Mouse (Mus musculus): ENCODE measurements around the gene Gabpb2. TPM values are rescaled to one million over a fixed set of nuclear protein-coding genes. Genes with fewer than 3 reads are reported as not detected.

The Gabpb2 gene
- polyA plus RNA-seq, 1 experiment from 2014 or later, result 4.7 TPM

- WGBS, result 83% methylated on average over 5 of the region's 5 CpGs
- no peak for TF ChIP-seq EP300 (IDR thresholded peaks at IDR 0.05)
- TF ChIP-seq CTCF (IDR thresholded peaks at IDR 0.05), result no peak
- Histone ChIP-seq H3K9ac (replicated peaks; ENCODE audit: low read depth) (no peak overlapping the region), H3K36me3 (ENCODE audit: insufficient read depth, low read length) (peaks cover 3% of the 10 kb centered on the region; the same call in 1 of the 2 replicates), H3K4me2 (replicated peaks; ENCODE audit: low read depth, low read length) (no peak overlapping the region), H3K4me3 (ENCODE audit: low read depth, low read length) (no peak overlapping the region), H3K4me1 (ENCODE audit: insufficient read depth, low read depth, low read length) (peaks cover 4% of the 10 kb centered on the region; the same call in 1 of the 2 replicates), H3K9me3 (ENCODE audit: low read length) (no peaks in the 10 kb centered on the region), H3K27ac (ENCODE audit: low read length) (no peak overlapping the region), H3K27me3 (replicated peaks; ENCODE audit: insufficient read depth, low read length) (no peaks in the 10 kb centered on the region)
- DNase-seq (ENCODE audit: low spot score), result no peak
- ATAC-seq, result no peak
Observed at GRCm38 (mm10) chr3:95164256-95164550, 53.5 kb downstream of the Gabpb2 start.

- no peak overlapping the region for H3K4me2 ChIP-seq (replicated peaks; ENCODE audit: low read depth, low read length)
- ATAC-seq, result no peak
- DNase-seq (ENCODE audit: low spot score), result no peak
Observed at GRCm38 (mm10) chr3:95163419-95164255, 54.1 kb downstream of the Gabpb2 start.

GRCm38 (mm10) chr3:95162345-95162628, 55.4 kb downstream of the Gabpb2 start:
- no peak overlapping the region for H3K4me2 ChIP-seq (replicated peaks; ENCODE audit: low read depth, low read length)
- no peaks in the 10 kb centered on the region for H3K36me3 ChIP-seq (ENCODE audit: insufficient read depth, low read length)
- WGBS, result 51% methylated on average over 2 of the region's 2 CpGs
- H3K4me3 ChIP-seq (ENCODE audit: low read depth, low read length), result no peak overlapping the region
- H3K9me3 ChIP-seq (ENCODE audit: low read length), result no peaks in the 10 kb centered on the region
- no peak overlapping the region for H3K9ac ChIP-seq (replicated peaks; ENCODE audit: low read depth)
- H3K27me3 ChIP-seq (replicated peaks; ENCODE audit: insufficient read depth, low read length), result no peaks in the 10 kb centered on the region
- peaks cover 4% of the 10 kb centered on the region; the same call in 1 of the 2 replicates for H3K4me1 ChIP-seq (ENCODE audit: insufficient read depth, low read depth, low read length)
- DNase-seq (ENCODE audit: low spot score), result no peak
- H3K27ac ChIP-seq (ENCODE audit: low read length), result no peak overlapping the region
- no peak for TF ChIP-seq CTCF (IDR thresholded peaks at IDR 0.05)
- no peak for TF ChIP-seq EP300 (IDR thresholded peaks at IDR 0.05)
- ATAC-seq, result no peak

More at GRCm38 (mm10) chr3:95163419-95164255, 54.1 kb downstream of the Gabpb2 start:
- no peaks in the 10 kb centered on the region for H3K27me3 ChIP-seq (replicated peaks; ENCODE audit: insufficient read depth, low read length)
- H3K4me3 ChIP-seq (ENCODE audit: low read depth, low read length), result no peak overlapping the region
- H3K4me1 ChIP-seq (ENCODE audit: insufficient read depth, low read depth, low read length), result peaks cover 4% of the 10 kb centered on the region; the same call in 1 of the 2 replicates
- TF ChIP-seq CTCF (IDR thresholded peaks at IDR 0.05), result no peak
- TF ChIP-seq EP300 (IDR thresholded peaks at IDR 0.05), result no peak
- H3K9me3 ChIP-seq (ENCODE audit: low read length), result no peaks in the 10 kb centered on the region
- H3K9ac ChIP-seq (replicated peaks; ENCODE audit: low read depth), result no peak overlapping the region
- 48% methylated on average over 11 of the region's 11 CpGs for WGBS
- no peak overlapping the region for H3K27ac ChIP-seq (ENCODE audit: low read length)
- peaks cover 1% of the 10 kb centered on the region; the same call in 1 of the 2 replicates for H3K36me3 ChIP-seq (ENCODE audit: insufficient read depth, low read length)

- 17% methylated on average over 9 of the region's 9 CpGs for WGBS
Observed at GRCm38 (mm10) chr3:95161618-95162344, 55.9 kb downstream of the Gabpb2 start.

GRCm38 (mm10) chr3:95161041-95161551, 56.6 kb downstream of the Gabpb2 start:
- Histone ChIP-seq H3K4me2 (replicated peaks; ENCODE audit: low read depth, low read length) (peak overlapping the region; percentile 81), H3K27me3 (replicated peaks; ENCODE audit: insufficient read depth, low read length) (no peaks in the 10 kb centered on the region), H3K9me3 (ENCODE audit: low read length) (no peaks in the 10 kb centered on the region), H3K4me3 (ENCODE audit: low read depth, low read length) (peak overlapping the region; percentile 65), H3K4me1 (ENCODE audit: insufficient read depth, low read depth, low read length) (peaks cover 4% of the 10 kb centered on the region; the same call in 1 of the 2 replicates), H3K27ac (ENCODE audit: low read length) (no peak overlapping the region), H3K36me3 (ENCODE audit: insufficient read depth, low read length) (no peaks in the 10 kb centered on the region), H3K9ac (replicated peaks; ENCODE audit: low read depth) (peak overlapping the region; percentile 33)
- WGBS, result 3% methylated on average over 26 of the region's 30 CpGs
- ATAC-seq (no peak), DNase-seq (ENCODE audit: low spot score) (no peak)
- no peak for TF ChIP-seq EP300 (IDR thresholded peaks at IDR 0.05)
- no peak for TF ChIP-seq CTCF (IDR thresholded peaks at IDR 0.05)

More at GRCm38 (mm10) chr3:95161618-95162344, 55.9 kb downstream of the Gabpb2 start:
- H3K9me3 ChIP-seq (ENCODE audit: low read length), result no peaks in the 10 kb centered on the region
- H3K4me1 ChIP-seq (ENCODE audit: insufficient read depth, low read depth, low read length), result peaks cover 4% of the 10 kb centered on the region; the same call in 1 of the 2 replicates
- peak overlapping the region; percentile 81 for H3K4me2 ChIP-seq (replicated peaks; ENCODE audit: low read depth, low read length)
- no peaks in the 10 kb centered on the region for H3K36me3 ChIP-seq (ENCODE audit: insufficient read depth, low read length)
- H3K9ac ChIP-seq (replicated peaks; ENCODE audit: low read depth), result no peak overlapping the region
- H3K27ac ChIP-seq (ENCODE audit: low read length), result no peak overlapping the region
- H3K27me3 ChIP-seq (replicated peaks; ENCODE audit: insufficient read depth, low read length), result no peaks in the 10 kb centered on the region
- DNase-seq (ENCODE audit: low spot score) (no peak), ATAC-seq (no peak)
- TF ChIP-seq CTCF (IDR thresholded peaks at IDR 0.05) (no peak), EP300 (IDR thresholded peaks at IDR 0.05) (no peak)
- H3K4me3 ChIP-seq (ENCODE audit: low read depth, low read length), result 0 out of 2 replicates have a peak overlapping the region, but pooled peaks have one; percentile 65

Measured in lung, postnatal 0 days (tissue).